Mouse (Mus musculus) heart, embryonic 15.5 days (tissue): ENCODE measurements at regions not wholly inside any gene's neighbourhood (a gene's known extent, or its start where the extent isn't known, plus 50 kb on each side); places are given as distances from the start of the nearest gene placed in this dataset.
"Not testable (repeated sequence)": the region's sequence is repeated elsewhere in the genome, so short reads cannot be mapped to it uniquely, and the experiment has no call there.

Experiments
- ATAC-seq: fragments of 200-750 bp; cut with Nextera tagmentation; replicated peaks from 2 replicates; pipeline ENCODE4 v1.8.0; 2017; ENCODE audit warnings: low read depth, moderate TSS enrichment; ENCODE audit not compliant: insufficient number of reproducible peaks, insufficient read depth, low FRiP score
- H3K27ac ChIP-seq: fragments of 300-500 bp; sonication (generic); 2 replicates; pipeline ENCODE4 v1.5.1; 2015; ENCODE audit warnings: mild to moderate bottlenecking, inconsistent platforms
- H3K27me3 ChIP-seq: fragments of 300-500 bp; sonication (generic); 2 replicates; pipeline ENCODE4 v1.6.1; 2015; ENCODE audit warnings: inconsistent platforms
- H3K36me3 ChIP-seq: fragments of 300-500 bp; sonication (generic); 2 replicates; pipeline ENCODE4 v1.6.1; 2015; ENCODE audit warnings: mild to moderate bottlenecking, inconsistent platforms
- H3K4me1 ChIP-seq: fragments of 300-500 bp; sonication (generic); replicated peaks from 2 replicates; pipeline ENCODE4 v1.6.1; 2015; ENCODE audit warnings: inconsistent platforms
- H3K4me2 ChIP-seq: fragments of 300-500 bp; sonication (generic); 2 replicates; pipeline ENCODE4 v1.6.1; 2015; ENCODE audit warnings: inconsistent platforms, mild to moderate bottlenecking, moderate library complexity
- H3K4me3 ChIP-seq: fragments of 300-500 bp; sonication (generic); 2 replicates; pipeline ENCODE4 v1.5.1; 2015; ENCODE audit warnings: mild to moderate bottlenecking, inconsistent platforms
- H3K9ac ChIP-seq: fragments of 300-500 bp; sonication (generic); 2 replicates; pipeline ENCODE4 v1.6.1; 2015; ENCODE audit warnings: mild to moderate bottlenecking, inconsistent platforms
- H3K9me3 ChIP-seq: fragments of 300-500 bp; sonication (generic); replicated peaks from 2 replicates; pipeline ENCODE4 v1.6.1; 2016; ENCODE audit warnings: inconsistent platforms
- WGBS: fragments of 180-500 bp; shearing (Covaris S2); methylation state at CpG from one replicate; pipeline ENCODE4 v1.1.7; 2015; ENCODE audit warnings: mixed read lengths; 5-methylcytosine and 5-hydroxymethylcytosine counted together

DNA sequence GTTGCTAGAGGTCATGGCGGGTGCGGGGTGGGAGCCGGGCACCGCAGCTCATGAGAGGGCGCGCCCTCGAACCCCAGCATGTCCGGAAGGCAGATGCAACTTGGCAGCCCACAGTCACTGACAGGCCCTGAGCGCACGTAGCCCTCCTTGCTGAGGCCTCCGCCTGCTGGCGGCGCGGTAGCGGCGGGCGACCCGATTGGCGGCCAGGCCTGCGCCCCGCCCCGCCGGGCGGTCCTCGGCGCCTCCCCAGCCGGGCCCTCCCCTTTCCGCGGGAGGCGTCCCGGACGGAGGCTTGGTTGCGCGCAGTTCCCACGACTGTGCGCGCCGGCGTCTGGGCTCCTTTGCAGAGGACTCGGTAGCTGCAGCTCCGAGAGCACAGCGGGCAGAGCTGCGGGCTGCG is 301.9 kb downstream of the Hpcal1 start:
- H3K9ac ChIP-seq: peak overlapping the region; percentile 47
- H3K4me2 ChIP-seq: peak overlapping the region; percentile 76
- H3K4me3 ChIP-seq: peak overlapping the region; percentile 63
- under 1% methylated on average over 42 of the region's 44 CpGs for WGBS
- H3K27ac ChIP-seq, H3K9me3 ChIP-seq, ATAC-seq, H3K27me3 ChIP-seq, H3K4me1 ChIP-seq, H3K36me3 ChIP-seq: not testable (repeated sequence)

DNA sequence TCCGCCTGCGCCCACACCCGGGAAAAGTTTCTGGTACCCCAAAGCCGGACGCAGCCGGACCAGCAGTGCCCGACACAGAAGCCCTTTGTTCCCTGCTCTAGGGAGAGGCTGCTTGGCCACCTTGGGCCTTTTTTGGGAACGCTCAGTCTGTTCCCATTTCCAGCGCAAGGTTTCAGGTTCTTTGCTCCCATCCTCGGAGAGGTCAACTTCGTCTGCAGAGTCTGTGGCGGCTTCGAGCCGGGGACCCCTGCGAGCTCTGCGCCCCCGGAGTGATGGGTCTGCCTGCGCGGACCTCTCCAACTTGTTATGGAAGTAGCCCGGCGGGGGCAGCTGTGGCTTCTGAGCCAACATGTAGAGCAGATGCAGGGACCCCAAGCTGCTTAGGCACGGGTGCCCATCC is 302.7 kb downstream of the Hpcal1 start:
- WGBS: 7% methylated on average over 22 of the region's 22 CpGs
- H3K4me3 ChIP-seq: peak overlapping the region; percentile 63
- H3K9ac ChIP-seq, ATAC-seq, H3K9me3 ChIP-seq, H3K4me1 ChIP-seq, H3K27me3 ChIP-seq, H3K27ac ChIP-seq, H3K36me3 ChIP-seq: not testable (repeated sequence)
- peak overlapping the region; percentile 76 for H3K4me2 ChIP-seq
